ENCODE assay signal across 10 mouse cellular contexts in genomic region chr17:13657656-13658292, GRCm38 (mm10).
DNase-seq lines count a peak whose midpoint lies in the region; ATAC-seq and TF ChIP-seq lines count a peak whose summit lies in the region.
"Had no signal": no experiment of that assay in that cellular context is flagged by ENCODE, and none has a peak within 500 bp of the region (broad histone marks: within the 10 kb centered on the region; RNA-seq: fewer than 3 reads in every experiment).

No protein-coding gene starts in this region.

- peaks cover 44% of the 10 kb centered on the region for H3K4me1 ChIP-seq in E14TG2a.4 (replicated peaks; ENCODE audit: low read depth, low read length)
- H3K4me1 ChIP-seq in forebrain, embryonic 10.5 days, result peaks cover 63% of the 10 kb centered on the region
- H3K4me1 ChIP-seq in hindbrain, embryonic 14.5 days (replicated peaks; ENCODE audit: control insufficient read depth, insufficient read depth, low read length), result peaks cover 27% of the 10 kb centered on the region

- H3K9ac ChIP-seq in hindbrain, embryonic 14.5 days, result no peak overlapping the region; the same call in 1 of the 2 replicates

- H3K27me3 ChIP-seq in E14TG2a.4 (ENCODE audit: insufficient read depth, low read length), result no peaks in the 10 kb centered on the region
- H3K27me3 ChIP-seq in forebrain, embryonic 10.5 days (ENCODE audit: poor library complexity, severe bottlenecking), result no peaks in the 10 kb centered on the region
- no peaks in the 10 kb centered on the region for H3K27me3 ChIP-seq in hindbrain, embryonic 14.5 days (ENCODE audit: control insufficient read depth, insufficient read depth, low read length)
- H3K27me3 ChIP-seq: limb, embryonic 13.5 days had no signal

- H3K27ac ChIP-seq in forebrain, embryonic 10.5 days, result peak overlapping the region; percentile 85
- peak overlapping the region; percentile 83 for H3K27ac ChIP-seq in hindbrain, embryonic 14.5 days
- H3K27ac ChIP-seq: limb, embryonic 13.5 days had no signal

- DNase-seq in cerebellum, adult 11 months, result peak; percentile 40
- DNase-seq in cerebellum, adult 8-10 months, result no peak
- peak; percentile 20 for DNase-seq in forebrain, embryonic 10.5 days (ENCODE audit: extremely low spot score, low spot score)
- DNase-seq in hindbrain, embryonic 14.5 days (ENCODE audit: low spot score), result peak; percentile 61
- DNase-seq in frontal cortex, adult 2 months (ENCODE audit: extremely low spot score in 1 of 2, low spot score in 1 of 2), result no peak
- no peak for DNase-seq in ovary, postnatal 36 days (ENCODE audit: low spot score)
- DNase-seq in thymus, adult 18-20 months, result no peak
- DNase-seq: right cerebral cortex, adult 18-20 months had no signal

- no peak for TF ChIP-seq CTCF in E14TG2a.4 (conservative IDR thresholded peaks at IDR 0.05; ENCODE audit: low read length)

- peak overlapping the region; percentile 20; the same call in 1 of the 2 replicates for H3K4me3 ChIP-seq in E14TG2a.4 (replicated peaks; ENCODE audit: low read length)
- 0 out of 2 replicates have a peak overlapping the region, but pooled peaks have one; percentile 2 for H3K4me3 ChIP-seq in forebrain, embryonic 10.5 days
- H3K4me3 ChIP-seq in hindbrain, embryonic 14.5 days (replicated peaks; ENCODE audit: low read length), result no peak overlapping the region
- H3K4me3 ChIP-seq: limb, embryonic 13.5 days had no signal

- no peaks in the 10 kb centered on the region for H3K36me3 ChIP-seq in E14TG2a.4 (ENCODE audit: insufficient read depth, low read length)
- H3K36me3 ChIP-seq in forebrain, embryonic 10.5 days (replicated peaks), result no peaks in the 10 kb centered on the region
- H3K36me3 ChIP-seq in hindbrain, embryonic 14.5 days (replicated peaks; ENCODE audit: control insufficient read depth, insufficient read depth), result no peaks in the 10 kb centered on the region
- H3K36me3 ChIP-seq: limb, embryonic 13.5 days had no signal

- peaks cover 51% of the 10 kb centered on the region for H3K9me3 ChIP-seq in E14TG2a.4 (ENCODE audit: low read length)
- H3K9me3 ChIP-seq in forebrain, embryonic 10.5 days, result no peaks in the 10 kb centered on the region
- no peaks in the 10 kb centered on the region for H3K9me3 ChIP-seq in hindbrain, embryonic 14.5 days (ENCODE audit: control insufficient read depth, low read length)
- H3K9me3 ChIP-seq: limb, embryonic 13.5 days had no signal

- WGBS in forebrain, embryonic 10.5 days, result 20% methylated on average over 9 of the region's 9 CpGs
- WGBS in hindbrain, embryonic 14.5 days, result 23% methylated on average over 9 of the region's 9 CpGs

- no peak overlapping the region for H3K4me2 ChIP-seq in hindbrain, embryonic 14.5 days (replicated peaks)

- ATAC-seq in hindbrain, embryonic 14.5 days (ENCODE audit: low FRiP score), result peak; percentile 78

Comparison
In these comparisons a context has a peak if more than half of its experiments do, and no peak if none do; other contexts are left out.
1. DNase-seq: peak in cerebellum, adult 11 months (single experiment), forebrain, embryonic 10.5 days (single experiment) and hindbrain, embryonic 14.5 days (single experiment); none in cerebellum, adult 8-10 months (single experiment), frontal cortex, adult 2 months (0 of 2), ovary, postnatal 36 days (single experiment) and thymus, adult 18-20 months (0 of 2).